Mouse (Mus musculus) limb, embryonic 10.5 days (tissue): ENCODE measurements around the gene Nisch. TPM values are rescaled to one million over a fixed set of nuclear protein-coding genes. Genes with fewer than 3 reads are reported as not detected.

ENCODE experiments used
- DNase-seq: peaks from one replicate; pipeline ENCODE4 v3.0.0-alpha.2; 2017; ENCODE audit warnings: low spot score
- H3K27ac ChIP-seq: fragments of 300-500 bp; sonication (generic); 2 replicates; pipeline ENCODE4 v1.5.1; 2016; ENCODE audit warnings: mild to moderate bottlenecking
- H3K27me3 ChIP-seq: fragments of 300-500 bp; sonication (generic); 2 replicates; pipeline ENCODE4 v1.6.1; 2016; ENCODE audit warnings: low read depth, mild to moderate bottlenecking; ENCODE audit not compliant: poor library complexity, severe bottlenecking
- H3K36me3 ChIP-seq: fragments of 300-500 bp; sonication (generic); 2 replicates; pipeline ENCODE4 v1.6.1; 2016; ENCODE audit warnings: mild to moderate bottlenecking, moderate library complexity
- H3K4me1 ChIP-seq: fragments of 300-500 bp; sonication (generic); 2 replicates; pipeline ENCODE4 v1.6.1; 2016
- H3K4me3 ChIP-seq: fragments of 300-500 bp; sonication (generic); 2 replicates; pipeline ENCODE4 v1.5.1; 2016; ENCODE audit warnings: mild to moderate bottlenecking, moderate library complexity
- H3K9me3 ChIP-seq: fragments of 300-500 bp; sonication (generic); replicated peaks from 2 replicates; pipeline ENCODE4 v1.6.1; 2016; ENCODE audit warnings: mild to moderate bottlenecking
- WGBS: fragments of 180-500 bp; shearing (Covaris S2); methylation state at CpG from one replicate; pipeline ENCODE4 v1.1.7; 2016; 5-methylcytosine and 5-hydroxymethylcytosine counted together
- polyA plus RNA-seq: library from polyadenylated mRNA; unstranded; fragments of >200 nt; fragmentation: Nextera tagmentation; extraction: Ambion mirVana; gene quantifications from 2 replicates; pipeline ENCODE4 v1.2.1, GENCODE M21; 2016

Gene Nisch
- polyA plus RNA-seq, 1 experiment from 2014 or later: 543 TPM

GRCm38 (mm10) chr14:31128101-31128825, 88.5 kb downstream of the Nisch start:
- Histone ChIP-seq H3K9me3 (no peaks in the 10 kb centered on the region), H3K27ac (peak overlapping the region; percentile 98), H3K4me3 (peak overlapping the region; percentile 78), H3K36me3 (peaks cover 43% of the 10 kb centered on the region), H3K27me3 (no peaks in the 10 kb centered on the region), H3K4me1 (peaks cover 60% of the 10 kb centered on the region)
- WGBS: 2% methylated on average over 23 of the region's 23 CpGs
- DNase-seq: peak; percentile 58

GRCm38 (mm10) chr14:31126826-31127225, 89.9 kb downstream of the Nisch start:
- H3K4me3 ChIP-seq: peak overlapping the region; percentile 78
- DNase-seq: peak; percentile 27
- H3K4me1 ChIP-seq: peaks cover 46% of the 10 kb centered on the region
- H3K27ac ChIP-seq: no peak overlapping the region
- WGBS: 95% methylated on average over 8 of the region's 8 CpGs
- no peaks in the 10 kb centered on the region for H3K9me3 ChIP-seq
- peaks cover 47% of the 10 kb centered on the region for H3K36me3 ChIP-seq
- H3K27me3 ChIP-seq: no peaks in the 10 kb centered on the region

GRCm38 (mm10) chr14:31125106-31126075, 91.4 kb downstream of the Nisch start:
- H3K36me3 ChIP-seq: peaks cover 62% of the 10 kb centered on the region

More at GRCm38 (mm10) chr14:31125106-31126075, 91.4 kb downstream of the Nisch start:
- H3K4me1 ChIP-seq: peaks cover 35% of the 10 kb centered on the region
- H3K9me3 ChIP-seq: no peaks in the 10 kb centered on the region
- no peak overlapping the region for H3K4me3 ChIP-seq
- peak overlapping the region; percentile 33 for H3K27ac ChIP-seq
- WGBS: 58% methylated on average over 9 of the region's 9 CpGs
- no peaks in the 10 kb centered on the region for H3K27me3 ChIP-seq
- DNase-seq: peak; percentile 31

Other genes starting within 250 kb of the Nisch start
- 28.4 and 38.2 TPM in 2 replicates for gene Glt8d1, start 215.5 kb downstream of the Nisch start, polyA plus RNA-seq
- 259 and 262 TPM in 2 replicates for gene Spcs1, start 215.3 kb downstream of the Nisch start, polyA plus RNA-seq
- 143 and 186 TPM in 2 replicates for gene Pbrm1, start 197.8 kb downstream of the Nisch start, polyA plus RNA-seq
- gene Gnl3, start 197.8 kb downstream of the Nisch start, polyA plus RNA-seq: 135 and 173 TPM in 2 replicates
- gene Smim4, start 88.0 kb downstream of the Nisch start, polyA plus RNA-seq: 54.2 and 65.3 TPM in 2 replicates
- 638 and 656 TPM in 2 replicates for gene Nt5dc2, start 85.9 kb downstream of the Nisch start, polyA plus RNA-seq
- gene Stab1, start 48.3 kb downstream of the Nisch start, polyA plus RNA-seq: 14.2 and 14.5 TPM in 2 replicates
- gene Tnnc1, start 8.6 kb downstream of the Nisch start, polyA plus RNA-seq: 2.7 and 3.8 TPM in 2 replicates
- gene Sema3g, start 914 bp upstream of the Nisch start, polyA plus RNA-seq: 0.51 and 0.73 TPM in 2 replicates
- 11.3 and 11.7 TPM in 2 replicates for gene Phf7, start 34.4 kb upstream of the Nisch start, polyA plus RNA-seq
- 133 and 148 TPM in 2 replicates for gene Bap1, start 34.5 kb upstream of the Nisch start, polyA plus RNA-seq
- gene Dnah1, start 107.0 kb upstream of the Nisch start, polyA plus RNA-seq: 3.6 and 5.6 TPM in 2 replicates
- gene Capn7, start 119.7 kb upstream of the Nisch start, polyA plus RNA-seq: 22.8 and 31.1 TPM in 2 replicates
- gene Sh3bp5, start 219.1 kb upstream of the Nisch start, polyA plus RNA-seq: 43.0 and 47.9 TPM in 2 replicates